Mouse (Mus musculus) C2C12 (cell line): ENCODE measurements around the gene Ryr3.

ENCODE experiments used
- CTCF ChIP-seq: IDR thresholded peaks from one replicate; pipeline ENCODE4 v1.5.1; 2011; ENCODE audit not compliant: control insufficient read depth, insufficient read depth, insufficient read length
- MAX ChIP-seq: IDR thresholded peaks from one replicate; pipeline ENCODE4 v1.6.1; 2011; ENCODE audit warnings: mild to moderate bottlenecking, control low read depth

DNA sequence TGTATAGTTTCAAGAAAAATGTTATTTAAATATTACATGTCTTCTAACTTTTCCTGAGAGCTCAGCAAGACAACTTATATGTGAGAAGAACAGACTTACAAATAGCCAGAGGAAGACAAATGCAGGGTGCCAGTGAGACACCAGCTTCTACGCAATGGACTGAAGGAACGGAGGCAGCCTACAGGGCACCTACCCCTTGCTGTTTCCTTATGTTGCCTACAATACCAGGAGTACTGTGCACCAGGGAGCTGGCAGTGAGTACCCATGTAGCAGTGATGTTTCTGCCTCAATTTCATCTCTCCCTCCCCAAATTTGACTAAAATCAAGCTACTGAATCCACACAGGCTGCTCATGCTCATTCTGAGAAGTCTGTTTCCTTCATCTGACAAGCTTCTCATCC, 100.1 kb downstream of the Ryr3 start:
- no peak for TF ChIP-seq CTCF
- TF ChIP-seq MAX: no peak
